Mouse (Mus musculus): Measurements from ENCODE around the gene Rad23b. TPM values are rescaled to one million over a fixed set of nuclear protein-coding genes. Genes with fewer than 3 reads are reported as not detected.

The Rad23b gene
- polyA plus RNA-seq, 1 experiment, result 140 TPM

- no peaks in the 10 kb centered on the region for H3K4me1 ChIP-seq (ENCODE audit: control insufficient read depth, insufficient read depth, low read length)
- H3K36me3 ChIP-seq (ENCODE audit: control insufficient read depth, insufficient read depth, low read length), result no peaks in the 10 kb centered on the region
- H3K27me3 ChIP-seq (replicated peaks; ENCODE audit: control insufficient read depth, insufficient read depth, low read length), result no peaks in the 10 kb centered on the region
- 76% methylated on average over 1 of the region's 1 CpGs for WGBS
- DNase-seq, result no peak
- no peak overlapping the region for H3K4me3 ChIP-seq (ENCODE audit: insufficient read depth, low read depth, low read length)
- H3K27ac ChIP-seq (ENCODE audit: insufficient read depth, low read depth, low read length), result no peak overlapping the region
- TF ChIP-seq POLR2A (IDR thresholded peaks at IDR 0.05; ENCODE audit: low read depth, low read length) (no peak), CTCF (conservative IDR thresholded peaks at IDR 0.05; ENCODE audit: insufficient read depth, insufficient read length, low read depth, low read length) (no peak)
Observed at GRCm38 (mm10) chr4:55355845-55356244, 6.0 kb downstream of the Rad23b start.

- DNase-seq, result no peak
- H3K36me3 ChIP-seq (ENCODE audit: control insufficient read depth, insufficient read depth, low read length), result no peaks in the 10 kb centered on the region
- no peak for TF ChIP-seq POLR2A (IDR thresholded peaks at IDR 0.05; ENCODE audit: low read depth, low read length)
- no peak for TF ChIP-seq CTCF (conservative IDR thresholded peaks at IDR 0.05; ENCODE audit: insufficient read depth, insufficient read length, low read depth, low read length)
- no peak overlapping the region for H3K27ac ChIP-seq (ENCODE audit: insufficient read depth, low read depth, low read length)
- H3K27me3 ChIP-seq (replicated peaks; ENCODE audit: control insufficient read depth, insufficient read depth, low read length), result no peaks in the 10 kb centered on the region
- WGBS, result 79% methylated on average over 3 of the region's 3 CpGs
- no peaks in the 10 kb centered on the region for H3K4me1 ChIP-seq (ENCODE audit: control insufficient read depth, insufficient read depth, low read length)
- no peak overlapping the region for H3K4me3 ChIP-seq (ENCODE audit: insufficient read depth, low read depth, low read length)
Observed at GRCm38 (mm10) chr4:55356726-55357125, 6.9 kb downstream of the Rad23b start.

DNA sequence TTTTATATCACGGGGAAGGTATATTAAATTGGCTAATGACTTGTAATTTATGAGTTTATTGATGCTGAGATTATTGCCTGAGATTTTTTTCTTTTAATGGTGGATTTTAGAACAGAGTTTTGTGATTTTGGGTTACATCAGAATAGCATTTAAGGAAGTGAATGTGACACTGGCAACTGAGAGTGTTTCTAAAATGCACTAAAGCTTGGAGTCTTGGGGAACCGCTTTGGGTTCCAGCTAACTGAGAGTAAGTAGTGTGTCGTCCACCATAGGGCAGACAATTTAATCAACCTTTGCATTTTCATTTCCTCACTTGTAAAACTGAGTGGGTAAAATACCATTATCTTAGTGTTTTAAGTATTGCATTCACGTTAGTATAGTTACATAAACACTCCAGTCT lies 14.0 kb downstream of the Rad23b start:
- 91% methylated on average over 4 of the region's 4 CpGs for WGBS
- H3K27ac ChIP-seq (ENCODE audit: insufficient read depth, low read depth, low read length), result no peak overlapping the region
- no peaks in the 10 kb centered on the region for H3K27me3 ChIP-seq (replicated peaks; ENCODE audit: control insufficient read depth, insufficient read depth, low read length)
- no peak for DNase-seq
- H3K4me1 ChIP-seq (ENCODE audit: control insufficient read depth, insufficient read depth, low read length), result peaks cover 2% of the 10 kb centered on the region; the same call in 1 of the 2 replicates
- peaks cover 2% of the 10 kb centered on the region; the same call in 1 of the 2 replicates for H3K36me3 ChIP-seq (ENCODE audit: control insufficient read depth, insufficient read depth, low read length)
- H3K4me3 ChIP-seq (ENCODE audit: insufficient read depth, low read depth, low read length), result no peak overlapping the region
- no peak for TF ChIP-seq POLR2A (IDR thresholded peaks at IDR 0.05; ENCODE audit: low read depth, low read length)
- TF ChIP-seq CTCF (conservative IDR thresholded peaks at IDR 0.05; ENCODE audit: insufficient read depth, insufficient read length, low read depth, low read length), result no peak

DNA sequence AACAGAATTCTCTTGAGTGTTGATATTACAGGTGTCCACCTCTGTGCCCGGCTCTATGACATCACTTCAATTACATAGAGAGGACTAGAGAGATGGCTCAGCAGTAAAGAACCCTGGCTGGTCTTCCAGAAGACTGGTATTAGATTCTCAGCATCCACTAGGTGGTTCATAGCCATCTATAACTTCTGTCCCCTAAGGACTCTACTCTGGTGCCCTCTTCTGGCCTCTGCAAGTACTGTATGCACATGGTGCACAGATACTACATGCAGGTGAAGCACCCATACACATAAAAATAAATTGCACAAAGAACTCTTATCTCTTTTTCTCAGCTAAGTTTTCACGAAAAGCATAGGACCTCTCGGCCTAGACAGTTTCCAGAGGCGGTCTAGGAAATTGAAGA lies 14.5 kb downstream of the Rad23b start:
- 96% methylated on average over 4 of the region's 4 CpGs for WGBS
- peak; percentile 8 for DNase-seq

GRCm38 (mm10) chr4:55366014-55366413 lies 16.2 kb downstream of the Rad23b start:
- Histone ChIP-seq H3K27ac (ENCODE audit: insufficient read depth, low read depth, low read length) (no peak overlapping the region), H3K4me3 (ENCODE audit: insufficient read depth, low read depth, low read length) (no peak overlapping the region), H3K27me3 (replicated peaks; ENCODE audit: control insufficient read depth, insufficient read depth, low read length) (no peaks in the 10 kb centered on the region), H3K36me3 (ENCODE audit: control insufficient read depth, insufficient read depth, low read length) (peaks cover 5% of the 10 kb centered on the region), H3K4me1 (ENCODE audit: control insufficient read depth, insufficient read depth, low read length) (peaks cover 2% of the 10 kb centered on the region; the same call in 1 of the 2 replicates)
- no peak for TF ChIP-seq POLR2A (IDR thresholded peaks at IDR 0.05; ENCODE audit: low read depth, low read length)
- TF ChIP-seq CTCF (conservative IDR thresholded peaks at IDR 0.05; ENCODE audit: insufficient read depth, insufficient read length, low read depth, low read length), result no peak
- DNase-seq, result no peak
- WGBS, result 58% methylated on average over 1 of the region's 1 CpGs

More for the DNA sequence above, 14.5 kb downstream of the Rad23b start:
- H3K4me1 ChIP-seq (ENCODE audit: control insufficient read depth, insufficient read depth, low read length), result peaks cover 2% of the 10 kb centered on the region; the same call in 1 of the 2 replicates
- no peak overlapping the region for H3K27ac ChIP-seq (ENCODE audit: insufficient read depth, low read depth, low read length)
- H3K4me3 ChIP-seq (ENCODE audit: insufficient read depth, low read depth, low read length), result no peak overlapping the region
- no peaks in the 10 kb centered on the region for H3K27me3 ChIP-seq (replicated peaks; ENCODE audit: control insufficient read depth, insufficient read depth, low read length)
- TF ChIP-seq POLR2A (IDR thresholded peaks at IDR 0.05; ENCODE audit: low read depth, low read length) (no peak), CTCF (conservative IDR thresholded peaks at IDR 0.05; ENCODE audit: insufficient read depth, insufficient read length, low read depth, low read length) (peak; percentile 33; the same call in 1 of the 2 replicates)
- H3K36me3 ChIP-seq (ENCODE audit: control insufficient read depth, insufficient read depth, low read length), result peaks cover 2% of the 10 kb centered on the region; the same call in 1 of the 2 replicates

GRCm38 (mm10) chr4:55370127-55370526 lies 20.3 kb downstream of the Rad23b start:
- Histone ChIP-seq H3K27ac (ENCODE audit: insufficient read depth, low read depth, low read length) (no peak overlapping the region), H3K36me3 (ENCODE audit: control insufficient read depth, insufficient read depth, low read length) (peaks cover 5% of the 10 kb centered on the region), H3K4me1 (ENCODE audit: control insufficient read depth, insufficient read depth, low read length) (no peaks in the 10 kb centered on the region), H3K27me3 (replicated peaks; ENCODE audit: control insufficient read depth, insufficient read depth, low read length) (no peaks in the 10 kb centered on the region), H3K4me3 (ENCODE audit: insufficient read depth, low read depth, low read length) (no peak overlapping the region)
- TF ChIP-seq POLR2A (IDR thresholded peaks at IDR 0.05; ENCODE audit: low read depth, low read length) (no peak), CTCF (conservative IDR thresholded peaks at IDR 0.05; ENCODE audit: insufficient read depth, insufficient read length, low read depth, low read length) (no peak)
- WGBS, result 90% methylated on average over 3 of the region's 3 CpGs
- no peak for DNase-seq

DNA sequence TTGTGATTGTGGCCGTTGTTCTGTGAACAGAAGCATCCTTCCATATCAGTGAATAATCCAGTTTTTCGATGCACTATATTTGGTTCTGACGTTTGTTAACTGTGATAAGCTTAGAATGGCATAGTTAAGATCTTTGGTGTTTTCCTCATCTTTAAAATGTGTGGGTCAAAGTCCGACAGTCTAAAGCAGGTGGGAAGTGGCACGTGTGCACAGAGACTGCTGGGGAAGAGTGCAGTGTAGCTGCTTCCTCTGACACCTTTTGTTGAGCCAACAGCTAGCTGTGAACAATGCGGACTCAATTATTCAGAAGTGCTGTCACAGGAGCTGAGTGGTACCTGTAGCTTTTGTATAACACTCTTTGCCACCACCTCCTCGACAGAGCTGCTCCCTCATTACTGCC lies 21.5 kb downstream of the Rad23b start:
- Histone ChIP-seq H3K27me3 (replicated peaks; ENCODE audit: control insufficient read depth, insufficient read depth, low read length) (no peaks in the 10 kb centered on the region), H3K27ac (ENCODE audit: insufficient read depth, low read depth, low read length) (no peak overlapping the region), H3K4me1 (ENCODE audit: control insufficient read depth, insufficient read depth, low read length) (no peaks in the 10 kb centered on the region), H3K36me3 (ENCODE audit: control insufficient read depth, insufficient read depth, low read length) (peaks cover 5% of the 10 kb centered on the region), H3K4me3 (ENCODE audit: insufficient read depth, low read depth, low read length) (no peak overlapping the region)
- no peak for TF ChIP-seq CTCF (conservative IDR thresholded peaks at IDR 0.05; ENCODE audit: insufficient read depth, insufficient read length, low read depth, low read length)
- no peak for TF ChIP-seq POLR2A (IDR thresholded peaks at IDR 0.05; ENCODE audit: low read depth, low read length)
- no peak for DNase-seq
- 70% methylated on average over 7 of the region's 7 CpGs for WGBS

Data from kidney, adult 2 months (tissue).